Mouse (Mus musculus) heart, embryonic 15.5 days (tissue): ENCODE data around the gene Parp3. TPM values are rescaled to one million over a fixed set of nuclear protein-coding genes. Genes with fewer than 3 reads are reported as not detected.
A peak's percentile ranks its signal among the peaks of the same experiment; 100 is the strongest.

Experiments used
- ATAC-seq: fragments of 200-750 bp; cut with Nextera tagmentation; replicated peaks from 2 replicates; pipeline ENCODE4 v1.8.0; 2017; ENCODE audit warnings: low read depth, moderate TSS enrichment; ENCODE audit not compliant: insufficient number of reproducible peaks, insufficient read depth, low FRiP score
- H3K27ac ChIP-seq: fragments of 300-500 bp; sonication (generic); 2 replicates; pipeline ENCODE4 v1.5.1; 2015; ENCODE audit warnings: mild to moderate bottlenecking, inconsistent platforms
- H3K27me3 ChIP-seq: fragments of 300-500 bp; sonication (generic); 2 replicates; pipeline ENCODE4 v1.6.1; 2015; ENCODE audit warnings: inconsistent platforms
- H3K36me3 ChIP-seq: fragments of 300-500 bp; sonication (generic); 2 replicates; pipeline ENCODE4 v1.6.1; 2015; ENCODE audit warnings: mild to moderate bottlenecking, inconsistent platforms
- H3K4me1 ChIP-seq: fragments of 300-500 bp; sonication (generic); replicated peaks from 2 replicates; pipeline ENCODE4 v1.6.1; 2015; ENCODE audit warnings: inconsistent platforms
- H3K4me2 ChIP-seq: fragments of 300-500 bp; sonication (generic); 2 replicates; pipeline ENCODE4 v1.6.1; 2015; ENCODE audit warnings: inconsistent platforms, mild to moderate bottlenecking, moderate library complexity
- H3K4me3 ChIP-seq: fragments of 300-500 bp; sonication (generic); 2 replicates; pipeline ENCODE4 v1.5.1; 2015; ENCODE audit warnings: mild to moderate bottlenecking, inconsistent platforms
- H3K9ac ChIP-seq: fragments of 300-500 bp; sonication (generic); 2 replicates; pipeline ENCODE4 v1.6.1; 2015; ENCODE audit warnings: mild to moderate bottlenecking, inconsistent platforms
- H3K9me3 ChIP-seq: fragments of 300-500 bp; sonication (generic); replicated peaks from 2 replicates; pipeline ENCODE4 v1.6.1; 2016; ENCODE audit warnings: inconsistent platforms
- WGBS: fragments of 180-500 bp; shearing (Covaris S2); methylation state at CpG from one replicate; pipeline ENCODE4 v1.1.7; 2015; ENCODE audit warnings: mixed read lengths; 5-methylcytosine and 5-hydroxymethylcytosine counted together
- polyA plus RNA-seq: library from polyadenylated mRNA; unstranded; fragments of >200 nt; fragmentation: Nextera tagmentation; extraction: Ambion mirVana; gene quantifications from 2 replicates; pipeline ENCODE4 v1.2.1, GENCODE M21; 2015

Parp3 gene
- polyA plus RNA-seq, 1 experiment from 2014 or later: 1.9 TPM

DNA sequence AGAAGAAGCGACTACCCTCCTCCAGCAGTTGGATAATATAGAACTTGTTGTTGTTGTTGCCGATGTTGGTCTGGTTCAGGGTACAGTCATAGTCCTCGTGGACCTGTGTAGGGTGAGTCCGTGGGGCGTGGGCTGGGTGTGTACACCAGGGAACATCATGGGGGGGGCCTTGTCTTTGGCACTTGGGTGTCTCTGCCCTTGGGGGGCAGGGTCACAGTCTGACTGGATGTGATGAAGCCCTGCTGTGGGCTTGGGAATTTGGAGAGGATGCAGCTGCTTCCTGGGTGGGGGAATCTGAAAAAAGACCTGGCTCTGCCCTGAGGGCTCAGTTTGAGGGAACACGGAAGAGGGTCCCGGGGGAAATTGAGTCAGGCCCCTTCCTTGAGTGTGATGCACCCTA is 1.7 kb downstream of the Parp3 start:
- Histone ChIP-seq H3K27ac (no peak overlapping the region), H3K36me3 (no peaks in the 10 kb centered on the region), H3K4me3 (no peak overlapping the region), H3K4me2 (0 out of 2 replicates have a peak overlapping the region, but pooled peaks have one; percentile 7), H3K4me1 (peaks cover 51% of the 10 kb centered on the region), H3K9ac (no peak overlapping the region), H3K9me3 (no peaks in the 10 kb centered on the region), H3K27me3 (no peaks in the 10 kb centered on the region)
- 59% methylated on average over 7 of the region's 7 CpGs for whole genome bisulfite sequencing
- no peak for ATAC-seq

DNA sequence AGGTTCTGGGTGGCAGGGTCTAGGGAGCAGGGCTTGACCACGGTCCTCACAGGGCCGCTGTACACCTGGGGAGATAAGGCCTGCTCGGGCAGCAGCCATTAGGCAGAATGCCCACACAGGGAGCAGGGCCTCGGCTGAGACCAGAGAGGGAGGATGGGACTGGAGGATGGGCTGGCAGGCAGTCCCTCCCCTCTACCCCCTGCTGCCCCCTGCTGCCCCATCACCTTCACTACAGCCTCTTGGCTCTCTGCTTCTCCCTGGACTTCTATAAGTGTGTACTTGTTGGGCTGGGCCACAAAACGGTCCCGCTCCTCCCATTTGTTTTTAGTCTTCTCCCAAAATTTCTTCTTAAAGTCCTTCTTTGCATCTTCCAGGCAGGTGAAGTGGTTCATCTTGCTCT is 2.3 kb downstream of the Parp3 start:
- no peaks in the 10 kb centered on the region for H3K36me3 ChIP-seq
- H3K27me3 ChIP-seq: no peaks in the 10 kb centered on the region
- no peaks in the 10 kb centered on the region for H3K9me3 ChIP-seq
- H3K4me3 ChIP-seq: no peak overlapping the region
- WGBS: 5% methylated on average over 6 of the region's 6 CpGs
- no peak overlapping the region for H3K9ac ChIP-seq
- H3K4me2 ChIP-seq: peak overlapping the region; percentile 24; the same call in 1 of the 2 replicates
- H3K4me1 ChIP-seq: peaks cover 51% of the 10 kb centered on the region
- no peak overlapping the region for H3K27ac ChIP-seq
- ATAC-seq: no peak

DNA sequence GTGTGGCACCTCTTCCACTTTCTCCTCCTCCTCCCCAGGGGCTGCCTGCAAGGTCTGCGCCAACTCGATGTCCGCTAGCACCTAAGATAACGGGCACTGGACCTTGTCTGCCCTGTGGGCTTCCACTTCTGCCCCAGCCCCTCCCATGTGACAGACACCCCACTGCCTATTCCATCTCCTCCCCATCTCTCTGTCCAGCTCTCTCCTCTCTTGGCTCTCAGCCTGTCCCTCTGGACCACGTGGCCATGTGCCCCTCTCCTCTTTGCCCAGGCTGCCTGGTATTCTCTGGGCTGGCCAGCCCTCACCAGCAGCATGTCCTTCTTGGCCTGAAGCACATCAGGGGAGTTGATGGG is 3.0 kb downstream of the Parp3 start:
- no peak overlapping the region for H3K9ac ChIP-seq
- H3K27ac ChIP-seq: no peak overlapping the region
- no peaks in the 10 kb centered on the region for H3K9me3 ChIP-seq
- H3K4me3 ChIP-seq: no peak overlapping the region
- H3K27me3 ChIP-seq: no peaks in the 10 kb centered on the region
- ATAC-seq: no peak
- no peaks in the 10 kb centered on the region for H3K36me3 ChIP-seq
- no peak overlapping the region for H3K4me2 ChIP-seq
- peaks cover 51% of the 10 kb centered on the region for H3K4me1 ChIP-seq
- WGBS: 69% methylated on average over 5 of the region's 5 CpGs

DNA sequence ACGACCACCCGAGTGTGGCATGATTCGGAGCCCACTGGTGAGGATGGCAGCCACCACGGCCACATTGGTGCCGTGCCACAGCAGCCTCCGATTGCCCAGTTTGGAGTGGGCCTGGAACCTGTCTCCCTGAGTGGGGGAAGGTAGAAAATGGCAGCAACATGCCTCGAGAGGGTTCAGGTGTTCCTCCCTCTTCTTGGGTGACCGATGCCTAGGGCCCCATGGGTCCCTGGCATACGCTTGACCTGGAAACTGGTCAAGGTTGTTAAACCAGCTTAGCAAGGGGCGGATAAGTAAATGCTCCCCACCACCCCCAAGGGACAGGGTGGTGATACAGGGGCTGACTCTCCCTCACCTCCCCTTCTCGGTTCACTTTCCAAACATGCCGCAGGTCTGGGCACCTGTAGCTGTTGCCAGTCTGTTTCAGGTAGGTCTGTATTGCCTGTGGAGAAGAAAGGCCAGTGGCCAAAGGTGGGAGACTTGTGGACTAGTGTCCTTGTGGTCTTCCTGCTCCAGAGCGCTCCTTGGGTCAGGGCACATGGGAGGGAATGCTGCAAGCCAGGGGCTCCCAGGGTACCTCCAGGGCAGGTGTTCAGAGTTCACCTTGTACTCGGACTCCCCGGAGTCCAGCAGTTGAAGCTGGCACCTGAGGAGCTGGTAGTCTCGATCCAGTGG is 3.5 kb downstream of the Parp3 start:
- H3K9ac ChIP-seq: no peak overlapping the region
- H3K27ac ChIP-seq: no peak overlapping the region
- H3K4me1 ChIP-seq: peaks cover 50% of the 10 kb centered on the region
- H3K27me3 ChIP-seq: no peaks in the 10 kb centered on the region
- H3K4me3 ChIP-seq: no peak overlapping the region
- H3K9me3 ChIP-seq: no peaks in the 10 kb centered on the region
- no peaks in the 10 kb centered on the region for H3K36me3 ChIP-seq
- 86% methylated on average over 16 of the region's 16 CpGs for WGBS
- ATAC-seq: no peak
- H3K4me2 ChIP-seq: no peak overlapping the region

DNA sequence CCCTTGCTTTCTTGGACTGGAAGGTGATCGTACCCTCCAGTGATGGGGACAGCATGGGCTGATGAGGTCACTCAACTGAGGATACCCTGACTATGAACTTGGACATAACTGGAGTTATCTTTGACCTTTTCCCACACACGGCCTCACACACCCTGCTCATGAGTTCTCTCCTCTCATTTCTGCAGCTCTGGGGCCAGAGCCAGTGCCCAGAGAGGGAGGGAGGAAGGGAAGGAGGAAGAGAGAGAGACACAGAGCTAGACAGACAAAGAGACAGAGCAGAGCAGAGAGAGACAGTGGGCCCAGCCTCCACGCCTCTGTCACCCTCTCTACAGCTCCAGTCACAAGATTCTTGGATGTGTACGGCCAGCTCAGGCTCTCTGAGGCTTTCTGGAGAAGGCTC is 4.4 kb downstream of the Parp3 start:
- no peak for ATAC-seq
- Histone ChIP-seq H3K9me3 (no peaks in the 10 kb centered on the region), H3K4me3 (no peak overlapping the region), H3K27me3 (no peaks in the 10 kb centered on the region), H3K4me1 (peaks cover 42% of the 10 kb centered on the region), H3K36me3 (no peaks in the 10 kb centered on the region), H3K9ac (no peak overlapping the region), H3K27ac (peak overlapping the region; percentile 44), H3K4me2 (no peak overlapping the region)
- 54% methylated on average over 4 of the region's 4 CpGs for WGBS

DNA sequence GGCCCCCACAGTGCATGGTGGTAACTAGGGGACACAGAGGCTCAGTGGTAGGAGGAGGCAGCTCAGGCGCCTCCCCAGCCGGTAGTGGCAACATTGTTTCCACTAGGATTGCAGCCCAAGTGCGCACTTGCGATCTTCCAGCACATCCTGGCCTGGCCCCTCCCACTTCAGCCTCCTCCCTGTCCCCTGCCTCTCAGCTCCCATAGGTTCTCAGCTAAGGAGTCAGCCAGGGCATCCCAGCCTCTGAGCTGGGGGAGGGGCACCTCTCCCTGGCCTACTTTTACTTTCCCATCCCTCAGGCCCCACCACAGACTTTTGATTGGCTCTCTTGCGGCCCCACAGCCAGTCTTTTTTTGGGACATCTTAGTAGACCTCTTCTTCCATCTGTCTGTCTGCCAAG is 4.9 kb downstream of the Parp3 start:
- Histone ChIP-seq H3K4me2 (peak overlapping the region; percentile 47), H3K9ac (no peak overlapping the region), H3K27ac (peak overlapping the region; percentile 44), H3K4me1 (peaks cover 42% of the 10 kb centered on the region), H3K36me3 (no peaks in the 10 kb centered on the region), H3K9me3 (no peaks in the 10 kb centered on the region), H3K4me3 (no peak overlapping the region), H3K27me3 (peaks cover 2% of the 10 kb centered on the region; the same call in 1 of the 2 replicates)
- 14% methylated on average over 5 of the region's 5 CpGs for WGBS
- no peak; the same call in 1 of the 2 replicates for ATAC-seq

DNA sequence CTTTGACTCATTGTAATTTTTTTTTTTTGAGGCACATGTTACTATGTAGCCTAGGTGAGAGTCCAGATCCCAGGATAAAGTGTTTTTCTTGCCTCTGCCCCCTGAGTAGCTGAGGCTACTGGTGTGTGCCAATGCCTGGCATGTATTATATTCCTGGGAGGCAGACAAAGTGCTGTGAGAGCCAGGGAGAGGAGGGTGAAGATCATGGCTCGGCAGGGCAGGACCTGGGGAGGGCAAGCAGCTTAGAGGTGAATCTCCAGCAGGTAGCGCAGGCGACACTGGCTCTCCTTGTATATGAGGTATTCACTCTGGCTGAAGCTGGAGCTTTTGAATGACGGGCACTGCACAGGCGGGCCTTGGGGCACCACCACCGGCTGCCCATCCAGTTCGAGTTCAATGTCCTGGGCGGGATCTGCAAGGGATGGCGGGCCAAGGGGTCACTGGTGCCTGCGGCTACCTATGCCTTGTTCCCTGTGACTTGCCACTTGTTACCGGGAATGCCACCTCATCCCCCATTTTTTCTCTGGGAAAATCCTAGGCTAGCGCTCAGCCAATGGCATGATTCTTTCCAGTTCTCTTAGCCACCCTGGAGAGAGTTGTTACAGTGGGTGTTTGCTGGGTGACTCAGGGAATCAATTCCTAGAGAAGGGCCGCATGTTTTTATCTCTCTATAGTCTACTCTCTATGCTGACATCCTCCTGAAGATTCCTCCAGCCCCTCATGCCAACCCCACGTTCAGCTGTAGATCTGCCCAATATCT is 5.6 kb downstream of the Parp3 start:
- no peak for ATAC-seq
- H3K9ac ChIP-seq: no peak overlapping the region; the same call in 1 of the 2 replicates
- peak overlapping the region; percentile 47 for H3K4me2 ChIP-seq
- H3K36me3 ChIP-seq: no peaks in the 10 kb centered on the region
- H3K27ac ChIP-seq: no peak overlapping the region
- H3K4me1 ChIP-seq: peaks cover 36% of the 10 kb centered on the region
- H3K9me3 ChIP-seq: no peaks in the 10 kb centered on the region
- peaks cover 4% of the 10 kb centered on the region; the same call in 1 of the 2 replicates for H3K27me3 ChIP-seq
- 62% methylated on average over 14 of the region's 14 CpGs for WGBS
- H3K4me3 ChIP-seq: no peak overlapping the region

DNA sequence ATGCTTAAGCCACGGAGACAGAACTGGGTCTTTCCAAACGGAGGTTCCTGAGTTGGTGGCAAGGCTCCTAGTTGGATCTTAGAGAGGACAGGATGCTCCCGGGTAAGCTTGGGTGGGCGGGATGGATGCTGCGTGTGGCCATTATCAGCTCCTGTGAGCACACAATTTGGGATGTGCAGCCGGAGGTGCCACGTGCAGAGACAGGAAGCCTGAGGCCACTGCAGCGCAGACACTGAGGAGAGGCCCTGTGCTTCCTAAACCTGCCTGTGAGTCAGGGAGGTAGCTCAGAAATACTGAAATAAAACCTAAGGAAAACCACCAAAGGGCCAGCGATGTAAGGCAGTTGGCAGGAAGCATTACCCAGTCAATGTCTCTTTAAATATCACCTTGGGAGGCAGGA is 7.0 kb downstream of the Parp3 start:
- Histone ChIP-seq H3K4me3 (no peak overlapping the region), H3K27me3 (peaks cover 7% of the 10 kb centered on the region; the same call in 1 of the 2 replicates), H3K27ac (no peak overlapping the region), H3K4me2 (no peak overlapping the region), H3K9ac (no peak overlapping the region), H3K9me3 (no peaks in the 10 kb centered on the region), H3K36me3 (no peaks in the 10 kb centered on the region), H3K4me1 (peaks cover 33% of the 10 kb centered on the region)
- ATAC-seq: no peak
- WGBS: 53% methylated on average over 9 of the region's 9 CpGs

DNA sequence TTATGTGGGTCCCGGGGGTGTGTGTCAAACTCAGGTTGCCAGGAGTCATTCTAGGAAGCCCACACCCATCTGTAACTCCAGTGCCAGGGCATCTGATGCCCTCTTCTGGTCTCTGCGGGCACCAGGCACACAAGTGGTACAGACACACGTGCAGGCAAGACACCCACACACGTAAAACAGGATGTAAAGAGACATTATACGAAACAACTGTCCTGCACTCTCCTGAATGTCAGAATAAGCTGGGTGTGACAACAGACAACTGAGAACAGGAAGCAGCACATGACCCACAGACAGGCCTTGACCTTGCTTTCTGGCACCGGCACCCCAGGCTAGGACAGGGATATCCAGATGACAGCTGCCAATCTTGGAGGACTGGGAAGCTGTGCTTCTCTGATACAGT is 7.4 kb downstream of the Parp3 start:
- Histone ChIP-seq H3K4me2 (no peak overlapping the region), H3K27ac (no peak overlapping the region), H3K27me3 (peaks cover 9% of the 10 kb centered on the region; the same call in 1 of the 2 replicates), H3K36me3 (no peaks in the 10 kb centered on the region), H3K4me3 (no peak overlapping the region), H3K4me1 (peaks cover 34% of the 10 kb centered on the region), H3K9me3 (no peaks in the 10 kb centered on the region), H3K9ac (no peak overlapping the region)
- no peak for ATAC-seq
- WGBS: 57% methylated on average over 6 of the region's 6 CpGs

DNA sequence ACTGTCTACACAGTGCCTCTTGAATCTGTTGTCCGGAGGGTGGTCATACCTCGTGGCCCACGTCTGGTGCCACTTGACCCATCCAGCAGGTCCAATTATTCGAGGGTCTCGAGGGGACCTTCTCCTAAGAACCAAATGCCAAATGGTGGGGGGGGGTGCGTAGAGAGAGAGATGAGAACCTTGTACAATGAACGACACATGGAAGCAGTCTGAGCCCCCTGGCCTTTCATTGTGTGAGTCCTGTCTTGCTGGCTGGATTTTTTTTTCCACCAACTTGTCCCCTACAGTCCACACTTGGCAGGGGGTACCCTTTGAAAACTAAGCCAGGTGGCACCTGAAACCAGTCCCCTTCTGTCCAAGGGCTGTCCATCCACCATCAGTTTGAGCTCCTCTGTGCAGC is 9.0 kb downstream of the Parp3 start:
- Histone ChIP-seq H3K4me3 (no peak overlapping the region), H3K4me1 (peaks cover 29% of the 10 kb centered on the region), H3K36me3 (peaks cover 10% of the 10 kb centered on the region), H3K27ac (no peak overlapping the region), H3K4me2 (no peak overlapping the region), H3K27me3 (peaks cover 17% of the 10 kb centered on the region; the same call in 1 of the 2 replicates), H3K9ac (no peak overlapping the region), H3K9me3 (no peaks in the 10 kb centered on the region)
- ATAC-seq: no peak
- WGBS: 85% methylated on average over 7 of the region's 7 CpGs

DNA sequence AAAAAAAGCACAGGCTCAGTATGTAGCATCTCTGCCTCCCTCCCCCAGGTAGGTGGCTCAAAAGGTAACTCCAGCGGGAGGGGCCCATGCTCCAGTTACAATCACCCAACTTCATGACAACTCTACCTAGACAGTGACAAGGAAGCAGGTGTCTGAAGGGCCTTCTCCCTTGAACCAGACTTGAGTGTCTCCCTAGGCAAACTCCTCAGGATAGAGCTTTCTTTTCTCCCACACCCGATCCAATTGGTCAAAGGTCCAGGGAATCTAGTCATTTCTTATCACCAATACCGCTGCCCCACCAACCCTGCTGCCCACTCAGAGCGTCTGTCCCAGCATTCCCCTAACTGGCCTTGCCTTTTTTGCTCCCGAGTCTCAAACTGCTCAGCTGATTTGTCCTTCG is 10.0 kb downstream of the Parp3 start:
- Histone ChIP-seq H3K36me3 (peaks cover 19% of the 10 kb centered on the region), H3K27me3 (peaks cover 17% of the 10 kb centered on the region; the same call in 1 of the 2 replicates), H3K4me3 (no peak overlapping the region), H3K9me3 (no peaks in the 10 kb centered on the region), H3K4me2 (no peak overlapping the region), H3K9ac (no peak overlapping the region), H3K27ac (no peak overlapping the region), H3K4me1 (peaks cover 19% of the 10 kb centered on the region)
- 83% methylated on average over 6 of the region's 6 CpGs for WGBS
- no peak for ATAC-seq
